Mouse (Mus musculus): ENCODE results near the gene Olfr727.

Olfr727 gene

GRCm38 (mm10) chr14:50122886-50123285 is at the start of gene Olfr727:
Gene Olfr727 (plus strand): TSS chr14:50123186.
- DNase-seq: no peak

- no peak for DNase-seq
Observed at GRCm38 (mm10) chr14:50090853-50091252, 32.1 kb upstream of the Olfr727 start, which contains the start of gene Olfr726. Gene Olfr726 (minus strand): TSS chr14:50090953.

GRCm38 (mm10) chr14:50142580-50142979 is 19.6 kb downstream of the Olfr727 start, which contains the start of gene Olfr728:
Gene Olfr728 (minus strand): TSS chr14:50142680.
- no peak for DNase-seq

GRCm38 (mm10) chr14:50152810-50153209 is 29.8 kb downstream of the Olfr727 start, which contains the start of gene Olfr729:
Gene Olfr729 (minus strand): TSS chr14:50152910.
- DNase-seq: no peak
